Mouse (Mus musculus) liver, adult 2 months (tissue): ENCODE measurements at regions not wholly inside any gene's neighbourhood (a gene's known extent, or its start where the extent isn't known, plus 50 kb on each side); places are given as distances from the start of the nearest gene placed in this dataset.

ENCODE experiments used
- CTCF ChIP-seq: fragments of 200-500 bp; IDR thresholded peaks from 2 replicates; pipeline ENCODE4 v1.5.1; 2011; ENCODE audit warnings: low read depth, low read length, control low read depth
- POLR2A ChIP-seq: fragments of 200-500 bp; IDR thresholded peaks from 2 replicates; pipeline ENCODE4 v1.6.1; 2011; ENCODE audit warnings: low read length, control low read depth; ENCODE audit not compliant: insufficient read depth; ENCODE audit errors: extremely low read depth

DNA sequence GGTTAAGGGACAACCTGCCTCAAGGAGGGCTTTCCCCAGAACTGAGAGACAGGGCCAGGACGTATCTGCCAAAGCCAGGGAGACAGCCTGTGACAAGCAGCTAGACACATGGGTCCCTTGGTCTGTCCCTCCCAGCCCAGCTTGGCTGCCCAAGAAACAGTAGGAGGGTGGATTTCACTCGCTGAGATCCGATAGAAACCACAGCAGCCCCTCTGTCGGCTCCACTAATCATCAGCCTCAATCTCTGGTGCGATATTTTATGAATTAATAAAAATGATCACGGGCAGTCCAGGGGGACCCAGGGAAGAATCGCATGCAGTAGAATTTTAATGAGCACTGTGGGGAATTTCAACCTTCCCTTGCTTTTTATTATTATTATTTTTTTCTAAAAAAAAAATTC, 261.0 kb upstream of the Tle3 start:
- no peak for TF ChIP-seq CTCF
- TF ChIP-seq POLR2A: no peak
